Comparison of ENCODE assay signal across 21 mouse cellular contexts in genomic region chr10:79836918-79837317, GRCm38 (mm10). TPM values are rescaled to one million over a fixed set of nuclear protein-coding genes. Genes with fewer than 3 reads are reported as not detected.
DNase-seq lines count a peak whose midpoint lies in the region; ATAC-seq and TF ChIP-seq lines count a peak whose summit lies in the region.
"Had no signal": no experiment of that assay in that cellular context is flagged by ENCODE, and none has a peak within 500 bp of the region (broad histone marks: within the 10 kb centered on the region; RNA-seq: fewer than 3 reads in every experiment).

No protein-coding gene starts in this region.

- no peak for DNase-seq in midbrain, postnatal 0 days (ENCODE audit: low spot score)
- no peak for DNase-seq in brain, embryonic 14.5 days (ENCODE audit: low read depth)
- DNase-seq in urinary bladder, adult 2 months (ENCODE audit: low spot score), result no peak
- DNase-seq in left cerebral cortex, adult 8-10 months (ENCODE audit: low spot score in 2 of 2), result no peak
- DNase-seq: heart, adult 11 months; lung, postnatal 4 days; right cerebral cortex, postnatal 25 days; thymus, postnatal 4 days had no signal

- H3K4me1 ChIP-seq in intestine, postnatal 0 days (replicated peaks; ENCODE audit: control insufficient read depth, insufficient read depth, low read length), result no peaks in the 10 kb centered on the region
- peaks cover 24% of the 10 kb centered on the region for H3K4me1 ChIP-seq in intestine, embryonic 16.5 days (ENCODE audit: control insufficient read depth, insufficient read depth, low read length)
- H3K4me1 ChIP-seq in midbrain, postnatal 0 days (ENCODE audit: insufficient read depth, low read length), result no peaks in the 10 kb centered on the region
- H3K4me1 ChIP-seq in midbrain, embryonic 13.5 days (replicated peaks), result peaks cover 14% of the 10 kb centered on the region

- H3K4me2 ChIP-seq in intestine, postnatal 0 days (replicated peaks; ENCODE audit: low read depth), result no peak overlapping the region
- no peak overlapping the region for H3K4me2 ChIP-seq in intestine, embryonic 16.5 days (ENCODE audit: low read depth, low read length)
- H3K4me2 ChIP-seq in midbrain, postnatal 0 days (ENCODE audit: low read depth, low read length, poor library complexity, severe bottlenecking), result no peak overlapping the region
- H3K4me2 ChIP-seq in midbrain, embryonic 13.5 days (replicated peaks), result no peak overlapping the region
- H3K4me2 ChIP-seq: embryonic facial prominence, embryonic 12.5 days; heart, embryonic 15.5 days; kidney, embryonic 15.5 days; liver, embryonic 15.5 days; neural tube, embryonic 15.5 days had no signal

- no peak for TF ChIP-seq POLR2A in brain, embryonic 14.5 days (IDR thresholded peaks at IDR 0.05; ENCODE audit: borderline replicate concordance, extremely low read depth, insufficient read depth, insufficient read length, poor library complexity, severe bottlenecking)

- 98% methylated on average over 3 of the region's 3 CpGs for WGBS in intestine, postnatal 0 days
- WGBS in intestine, embryonic 16.5 days, result 94% methylated on average over 3 of the region's 3 CpGs
- WGBS in midbrain, postnatal 0 days, result 98% methylated on average over 3 of the region's 3 CpGs
- WGBS in midbrain, embryonic 13.5 days, result 99% methylated on average over 3 of the region's 3 CpGs

- no peaks in the 10 kb centered on the region for H3K27me3 ChIP-seq in intestine, postnatal 0 days (replicated peaks; ENCODE audit: control insufficient read depth, insufficient read depth, low read length)
- no peaks in the 10 kb centered on the region for H3K27me3 ChIP-seq in intestine, embryonic 16.5 days (replicated peaks; ENCODE audit: control insufficient read depth, insufficient read depth, low read length)
- no peaks in the 10 kb centered on the region for H3K27me3 ChIP-seq in midbrain, postnatal 0 days (ENCODE audit: insufficient read depth, low read length)
- no peaks in the 10 kb centered on the region for H3K27me3 ChIP-seq in midbrain, embryonic 13.5 days
- H3K27me3 ChIP-seq: embryonic facial prominence, embryonic 12.5 days; heart, embryonic 15.5 days; kidney, embryonic 15.5 days had no signal

- H3K36me3 ChIP-seq in intestine, postnatal 0 days (ENCODE audit: control insufficient read depth, insufficient read depth), result peaks cover 4% of the 10 kb centered on the region; the same call in 1 of the 2 replicates
- H3K36me3 ChIP-seq in intestine, embryonic 16.5 days (ENCODE audit: control insufficient read depth, insufficient read depth, low read length), result no peaks in the 10 kb centered on the region
- H3K36me3 ChIP-seq in midbrain, postnatal 0 days (ENCODE audit: insufficient read depth, low read length), result no peaks in the 10 kb centered on the region
- H3K36me3 ChIP-seq in midbrain, embryonic 13.5 days, result no peaks in the 10 kb centered on the region
- H3K36me3 ChIP-seq: embryonic facial prominence, embryonic 12.5 days; heart, embryonic 15.5 days; kidney, embryonic 15.5 days; liver, embryonic 15.5 days; midbrain, embryonic 10.5 days; neural tube, embryonic 15.5 days had no signal

- no peak overlapping the region for H3K9ac ChIP-seq in intestine, postnatal 0 days (ENCODE audit: low read depth, low read length)
- no peak overlapping the region for H3K9ac ChIP-seq in intestine, embryonic 16.5 days (ENCODE audit: low read depth, low read length)
- H3K9ac ChIP-seq in midbrain, postnatal 0 days (replicated peaks; ENCODE audit: low read length, poor library complexity, severe bottlenecking), result no peak overlapping the region
- no peak overlapping the region for H3K9ac ChIP-seq in midbrain, embryonic 13.5 days (replicated peaks)
- H3K9ac ChIP-seq: embryonic facial prominence, embryonic 12.5 days; heart, embryonic 15.5 days; kidney, embryonic 15.5 days; liver, embryonic 15.5 days; neural tube, embryonic 15.5 days had no signal

- peak; percentile 52 for TF ChIP-seq CTCF in intestine, postnatal 0 days (IDR thresholded peaks at IDR 0.05; ENCODE audit: low read depth)
- TF ChIP-seq CTCF in midbrain, postnatal 0 days (IDR thresholded peaks at IDR 0.05), result peak; percentile 45
- peak; percentile 18; the same call in 1 of the 2 replicates for TF ChIP-seq CTCF in brain, embryonic 14.5 days (IDR thresholded peaks at IDR 0.05; ENCODE audit: borderline replicate concordance, extremely low read depth, insufficient read depth, insufficient read length)

- no peaks in the 10 kb centered on the region for H3K9me3 ChIP-seq in intestine, postnatal 0 days (ENCODE audit: control insufficient read depth)
- H3K9me3 ChIP-seq in intestine, embryonic 16.5 days (ENCODE audit: control insufficient read depth, low read length), result peaks cover 3% of the 10 kb centered on the region; the same call in 1 of the 2 replicates
- H3K9me3 ChIP-seq in midbrain, postnatal 0 days (ENCODE audit: low read length), result no peaks in the 10 kb centered on the region
- no peaks in the 10 kb centered on the region for H3K9me3 ChIP-seq in midbrain, embryonic 13.5 days
- H3K9me3 ChIP-seq: embryonic facial prominence, embryonic 12.5 days; heart, embryonic 15.5 days; kidney, embryonic 15.5 days; liver, embryonic 15.5 days; midbrain, embryonic 10.5 days; neural tube, embryonic 15.5 days had no signal

- ATAC-seq in intestine, postnatal 0 days, result no peak
- ATAC-seq in intestine, embryonic 16.5 days, result no peak
- no peak for ATAC-seq in midbrain, postnatal 0 days (ENCODE audit: low FRiP score)
- no peak for ATAC-seq in midbrain, embryonic 13.5 days
- ATAC-seq: forebrain, embryonic 16.5 days; inflammation-experienced regulatory T-cells, adult 6 months had no signal

- H3K4me3 ChIP-seq in intestine, postnatal 0 days (ENCODE audit: low read depth, low read length), result no peak overlapping the region
- H3K4me3 ChIP-seq in intestine, embryonic 16.5 days (ENCODE audit: low read length), result no peak overlapping the region
- no peak overlapping the region for H3K4me3 ChIP-seq in midbrain, postnatal 0 days (ENCODE audit: low read depth, low read length)
- H3K4me3 ChIP-seq in midbrain, embryonic 13.5 days (replicated peaks), result no peak overlapping the region
- H3K4me3 ChIP-seq: embryonic facial prominence, embryonic 12.5 days; heart, embryonic 15.5 days; kidney, embryonic 15.5 days; liver, embryonic 15.5 days; midbrain, embryonic 10.5 days; neural tube, embryonic 15.5 days had no signal

- H3K27ac ChIP-seq in intestine, postnatal 0 days (ENCODE audit: low read depth, low read length), result no peak overlapping the region
- no peak overlapping the region for H3K27ac ChIP-seq in intestine, embryonic 16.5 days (ENCODE audit: low read length)
- no peak overlapping the region for H3K27ac ChIP-seq in midbrain, postnatal 0 days (ENCODE audit: low read depth, low read length)
- no peak overlapping the region for H3K27ac ChIP-seq in midbrain, embryonic 13.5 days
- H3K27ac ChIP-seq: embryonic facial prominence, embryonic 12.5 days; heart, embryonic 15.5 days; kidney, embryonic 15.5 days; liver, embryonic 15.5 days; midbrain, embryonic 10.5 days; neural tube, embryonic 15.5 days had no signal

RNA-seq across cellular contexts. Expression of gene Misp, which starts 16.1 kb away (rescaled TPM):
- polyA plus RNA-seq in intestine, postnatal 0 days (2015; fragmentation: Nextera tagmentation; extraction: Ambion mirVana), result 254 and 255 TPM in 2 replicates
- 204 and 210 TPM in 2 replicates for polyA plus RNA-seq in intestine, embryonic 16.5 days (2015; fragmentation: Nextera tagmentation; extraction: Ambion mirVana)
- 0.24 TPM in 1 of 2 replicates, not detected in the other for total RNA-seq in midbrain, postnatal 0 days (2014; rRNA removed)
- polyA plus RNA-seq in midbrain, postnatal 0 days (2015; fragmentation: Nextera tagmentation; extraction: Ambion mirVana), result 0.18 and 0.27 TPM in 2 replicates
- polyA plus RNA-seq in midbrain, embryonic 13.5 days (2015; fragmentation: Nextera tagmentation; extraction: Ambion mirVana), result 0.36 and 0.85 TPM in 2 replicates
- polyA plus RNA-seq in brain, embryonic 14.5 days (2012; rRNA removed), result 0.59 and 1.1 TPM in 2 replicates
- 0.66 and 0.92 TPM in 2 replicates for polyA plus RNA-seq in urinary bladder, adult 2 months (2012; rRNA removed)
- total RNA-seq in left cerebral cortex, adult 8-10 months (2022), result under 1 TPM; 0.32 to 0.89 (median 0.54) TPM
- total RNA-seq: gastrocnemius, adult 8-10 months; hematopoietic stem cell, adult 5-6 weeks had no signal
- polyA plus RNA-seq: inflammation-experienced regulatory T-cells, adult 6 months had no signal

RNA-seq across cellular contexts. Expression of gene Ptbp1, which starts 17.3 kb away (rescaled TPM):
- 86.9 and 92.2 TPM in 2 replicates for polyA plus RNA-seq in intestine, postnatal 0 days (2015; fragmentation: Nextera tagmentation; extraction: Ambion mirVana)
- polyA plus RNA-seq in intestine, embryonic 16.5 days (2015; fragmentation: Nextera tagmentation; extraction: Ambion mirVana), result 295 and 302 TPM in 2 replicates
- 114 and 119 TPM in 2 replicates for total RNA-seq in midbrain, postnatal 0 days (2014; rRNA removed)
- polyA plus RNA-seq in midbrain, postnatal 0 days (2015; fragmentation: Nextera tagmentation; extraction: Ambion mirVana), result 46.2 and 49.7 TPM in 2 replicates
- polyA plus RNA-seq in midbrain, embryonic 13.5 days (2015; fragmentation: Nextera tagmentation; extraction: Ambion mirVana), result 106 and 116 TPM in 2 replicates
- polyA plus RNA-seq in brain, embryonic 14.5 days (2012; rRNA removed), result 183 and 194 TPM in 2 replicates
- polyA plus RNA-seq in urinary bladder, adult 2 months (2012; rRNA removed), result 140 and 166 TPM in 2 replicates
- total RNA-seq in left cerebral cortex, adult 8-10 months (2022), result 10 to 100 TPM; 59.3 to 67.3 (median 63.6) TPM

RNA-seq across cellular contexts. Expression of gene Prtn3, which starts 37.4 kb away (rescaled TPM):
- 1.1 TPM in 2 replicates for polyA plus RNA-seq in intestine, postnatal 0 days (2015; fragmentation: Nextera tagmentation; extraction: Ambion mirVana)
- polyA plus RNA-seq in intestine, embryonic 16.5 days (2015; fragmentation: Nextera tagmentation; extraction: Ambion mirVana), result 2.7 and 2.8 TPM in 2 replicates
- 5.9 and 7.5 TPM in 2 replicates for total RNA-seq in midbrain, postnatal 0 days (2014; rRNA removed)
- 11.7 and 14.6 TPM in 2 replicates for polyA plus RNA-seq in midbrain, postnatal 0 days (2015; fragmentation: Nextera tagmentation; extraction: Ambion mirVana)
- polyA plus RNA-seq in midbrain, embryonic 13.5 days (2015; fragmentation: Nextera tagmentation; extraction: Ambion mirVana), result 14.9 and 16.9 TPM in 2 replicates
- polyA plus RNA-seq in brain, embryonic 14.5 days (2012; rRNA removed), result 18.0 and 28.0 TPM in 2 replicates
- 0.62 and 1.0 TPM in 2 replicates for polyA plus RNA-seq in urinary bladder, adult 2 months (2012; rRNA removed)
- 1 to 10 TPM; 2.4 to 3.2 (median 2.7) TPM for total RNA-seq in left cerebral cortex, adult 8-10 months (2022)
- total RNA-seq: gastrocnemius, adult 8-10 months had no signal
- polyA plus RNA-seq: inflammation-experienced regulatory T-cells, adult 6 months had no signal

RNA-seq across cellular contexts. Expression of gene Plppr3, which starts 37.5 kb away (rescaled TPM):
- polyA plus RNA-seq in intestine, postnatal 0 days (2015; fragmentation: Nextera tagmentation; extraction: Ambion mirVana), result 6.2 and 7.2 TPM in 2 replicates
- polyA plus RNA-seq in intestine, embryonic 16.5 days (2015; fragmentation: Nextera tagmentation; extraction: Ambion mirVana), result 25.5 and 28.2 TPM in 2 replicates
- 494 and 539 TPM in 2 replicates for total RNA-seq in midbrain, postnatal 0 days (2014; rRNA removed)
- 350 and 358 TPM in 2 replicates for polyA plus RNA-seq in midbrain, postnatal 0 days (2015; fragmentation: Nextera tagmentation; extraction: Ambion mirVana)
- 426 and 432 TPM in 2 replicates for polyA plus RNA-seq in midbrain, embryonic 13.5 days (2015; fragmentation: Nextera tagmentation; extraction: Ambion mirVana)
- 805 and 1,208 TPM in 2 replicates for polyA plus RNA-seq in brain, embryonic 14.5 days (2012; rRNA removed)
- polyA plus RNA-seq in urinary bladder, adult 2 months (2012; rRNA removed), result 1.8 TPM in 2 replicates
- 10 to 100 TPM; 49.7 to 56.0 (median 52.7) TPM for total RNA-seq in left cerebral cortex, adult 8-10 months (2022)

RNA-seq across cellular contexts. Expression of gene Palm, which starts 43.5 kb away (rescaled TPM):
- 19.9 and 21.1 TPM in 2 replicates for polyA plus RNA-seq in intestine, postnatal 0 days (2015; fragmentation: Nextera tagmentation; extraction: Ambion mirVana)
- polyA plus RNA-seq in intestine, embryonic 16.5 days (2015; fragmentation: Nextera tagmentation; extraction: Ambion mirVana), result 44.1 and 44.8 TPM in 2 replicates
- total RNA-seq in midbrain, postnatal 0 days (2014; rRNA removed), result 161 and 165 TPM in 2 replicates
- 302 and 308 TPM in 2 replicates for polyA plus RNA-seq in midbrain, postnatal 0 days (2015; fragmentation: Nextera tagmentation; extraction: Ambion mirVana)
- 246 and 261 TPM in 2 replicates for polyA plus RNA-seq in midbrain, embryonic 13.5 days (2015; fragmentation: Nextera tagmentation; extraction: Ambion mirVana)
- polyA plus RNA-seq in brain, embryonic 14.5 days (2012; rRNA removed), result 157 and 219 TPM in 2 replicates
- 52.6 and 77.5 TPM in 2 replicates for polyA plus RNA-seq in urinary bladder, adult 2 months (2012; rRNA removed)
- total RNA-seq in left cerebral cortex, adult 8-10 months (2022), result 100 to 1,000 TPM; 265 to 281 (median 267) TPM

Comparison
In these comparisons a context has a peak if more than half of its experiments do, and no peak if none do; other contexts are left out.
1. RNA of gene Misp, which starts 16.1 kb away (polyA plus RNA-seq): 254 to 255 TPM in intestine, postnatal 0 days and 204 to 210 TPM in intestine, embryonic 16.5 days; 0.59 to 1.1 TPM in brain, embryonic 14.5 days, 0.66 to 0.92 TPM in urinary bladder, adult 2 months, 0.36 to 0.85 TPM in midbrain, embryonic 13.5 days and 0.18 to 0.27 TPM in midbrain, postnatal 0 days; every median in the first group is over 10 times any median in the second.
2. Peak in every context shown above with its lines, with median percentiles within 50 percentile points of each other: CTCF ChIP-seq.